Mouse (Mus musculus) bone marrow macrophage, adult 2 months (primary cell): ENCODE results near the gene Flt3. TPM values are rescaled to one million over a fixed set of nuclear protein-coding genes. Genes with fewer than 3 reads are reported as not detected.

Experiments
- H3K27ac ChIP-seq: 2 replicates; pipeline ENCODE4 v1.5.1; 2012; ENCODE audit warnings: low read depth, low read length; ENCODE audit not compliant: insufficient read depth
- H3K4me1 ChIP-seq: 2 replicates; pipeline ENCODE4 v1.6.1; 2012; ENCODE audit warnings: low read length; ENCODE audit not compliant: control insufficient read depth, insufficient read depth
- H3K4me3 ChIP-seq: 2 replicates; pipeline ENCODE4 v1.5.1; 2012; ENCODE audit warnings: mild to moderate bottlenecking, low read length, moderate library complexity; ENCODE audit not compliant: insufficient read depth
- CTCF ChIP-seq: IDR thresholded peaks from 2 replicates; pipeline ENCODE4 v1.5.1; 2012; ENCODE audit warnings: low read depth, mild to moderate bottlenecking, low read length, moderate library complexity
- POLR2A ChIP-seq: IDR thresholded peaks from 2 replicates; pipeline ENCODE4 v1.6.1; 2012; ENCODE audit warnings: mild to moderate bottlenecking, low read depth, low read length, borderline replicate concordance
- polyA plus RNA-seq: library from polyadenylated mRNA; stranded (reverse); fragments of >200 nt; gene quantifications from 2 replicates; pipeline ENCODE4 v1.2.4, GENCODE M21; 2012; ENCODE audit not compliant: missing spikeins, insufficient read depth, insufficient read length

Gene Flt3
- not detected in 2 replicates for polyA plus RNA-seq

DNA sequence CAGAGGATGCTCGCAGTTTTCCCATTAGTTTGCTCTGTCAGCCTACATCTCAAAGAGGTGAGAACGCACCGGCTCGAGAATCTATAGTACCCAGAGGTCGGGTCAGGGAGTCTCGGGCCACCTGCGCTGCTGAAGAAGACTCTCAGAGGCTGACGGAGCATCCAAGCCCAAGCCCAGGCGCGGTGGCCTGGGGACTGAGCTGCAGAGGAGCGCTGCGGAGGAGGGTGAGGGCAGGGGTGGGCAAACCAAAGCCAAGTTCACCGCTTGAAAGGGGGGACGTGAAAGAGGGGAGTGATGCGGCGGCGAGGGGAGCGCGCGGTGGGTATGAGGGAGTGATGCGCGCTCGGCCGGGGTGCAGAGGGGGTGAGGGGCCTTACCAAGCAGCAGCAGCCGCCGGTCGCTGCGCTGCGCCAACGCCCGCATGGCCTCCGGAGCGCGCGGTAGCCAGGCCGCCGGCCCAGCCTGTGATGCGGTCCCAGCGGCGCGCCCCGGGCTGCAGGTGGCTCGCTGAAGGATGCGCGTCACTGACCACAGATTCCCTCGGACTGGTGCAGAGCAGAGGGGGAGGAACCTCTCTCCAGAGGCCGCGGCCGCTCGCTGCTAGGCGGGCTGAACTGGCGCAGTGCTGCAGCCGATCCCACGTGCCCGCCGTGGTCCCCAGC is at the start of gene Flt3:
Flt3 (minus strand) TSS at position 647 of the 662 bp plus-strand sequence.
- Histone ChIP-seq H3K4me3 (peak within 1 kb of the TSS; percentile 35), H3K4me1 (0 out of 2 replicates have a peak, but pooled peaks cover 2% of the 10 kb centered on the region), H3K27ac (no peak within 1 kb of the TSS)
- TF ChIP-seq POLR2A (no peak), CTCF (no peak)

DNA sequence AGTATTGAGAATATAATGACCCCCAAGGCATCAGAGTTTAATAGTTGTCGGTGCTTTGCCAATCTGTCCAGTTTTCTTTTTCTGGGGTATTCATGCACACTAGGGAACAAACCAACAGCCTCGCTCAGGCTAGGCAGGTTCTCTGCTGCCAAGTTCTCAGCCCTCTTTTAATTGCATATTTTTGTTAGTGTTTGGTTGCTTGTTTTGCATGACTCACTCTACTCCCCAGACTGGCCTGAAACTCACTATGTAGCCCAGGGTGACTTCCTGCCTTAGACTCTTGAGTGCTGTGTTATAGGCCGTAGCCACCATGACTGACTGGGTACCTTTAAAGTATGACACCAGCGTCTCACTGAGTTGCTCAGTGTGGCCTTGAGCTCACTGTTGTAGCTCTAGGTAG is 48.6 kb upstream of the Flt3 start:
- Histone ChIP-seq H3K4me1 (peaks cover 17% of the 10 kb centered on the region), H3K27ac (no peak overlapping the region), H3K4me3 (no peak overlapping the region)
- TF ChIP-seq CTCF (no peak), POLR2A (no peak)

DNA sequence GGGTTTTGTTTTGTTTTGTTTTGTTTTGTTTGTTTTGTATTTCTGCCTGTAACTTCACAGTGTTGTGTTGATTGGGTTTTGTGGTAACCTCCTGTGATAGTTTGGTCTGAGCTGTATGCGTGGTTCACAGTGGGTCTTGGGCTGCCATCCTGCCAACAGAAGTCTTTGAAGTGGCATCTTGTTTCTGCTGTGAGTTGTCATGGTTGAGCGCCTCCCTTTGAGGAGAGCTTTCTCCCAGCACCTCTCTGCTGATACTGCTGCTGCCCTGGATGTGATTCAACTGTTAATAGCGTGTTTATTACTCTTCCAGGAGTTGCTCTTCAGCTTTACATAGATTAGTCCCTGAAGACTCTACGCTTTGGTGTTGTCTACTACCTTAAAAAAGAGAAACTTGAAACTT is 48.2 kb upstream of the Flt3 start:
- no peak for TF ChIP-seq POLR2A
- TF ChIP-seq CTCF = no peak
- Histone ChIP-seq H3K4me3 (no peak overlapping the region), H3K4me1 (peaks cover 17% of the 10 kb centered on the region), H3K27ac (no peak overlapping the region)

DNA sequence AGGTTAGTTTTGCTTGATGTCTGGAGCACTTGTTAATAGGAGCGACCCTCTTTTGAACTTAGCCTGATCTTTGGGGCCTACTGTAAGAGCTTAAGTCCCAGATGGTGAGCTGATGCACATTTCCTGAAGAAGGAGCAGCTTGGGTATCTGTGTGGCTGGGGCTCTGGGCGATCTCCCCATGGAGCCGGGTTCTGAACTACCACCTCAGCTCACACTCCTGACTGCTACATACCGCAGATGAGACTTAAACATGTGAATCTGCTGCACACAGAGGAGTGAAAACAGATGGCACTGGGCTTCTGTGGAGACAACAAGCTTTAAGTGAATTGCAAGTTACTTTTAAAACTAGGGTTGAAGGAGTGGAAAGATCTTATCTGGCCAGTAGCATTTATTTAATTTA is 45.0 kb upstream of the Flt3 start:
- peaks cover 20% of the 10 kb centered on the region for H3K4me1 ChIP-seq
- no peak overlapping the region for H3K4me3 ChIP-seq
- TF ChIP-seq POLR2A = no peak
- TF ChIP-seq CTCF = no peak
- no peak overlapping the region for H3K27ac ChIP-seq

DNA sequence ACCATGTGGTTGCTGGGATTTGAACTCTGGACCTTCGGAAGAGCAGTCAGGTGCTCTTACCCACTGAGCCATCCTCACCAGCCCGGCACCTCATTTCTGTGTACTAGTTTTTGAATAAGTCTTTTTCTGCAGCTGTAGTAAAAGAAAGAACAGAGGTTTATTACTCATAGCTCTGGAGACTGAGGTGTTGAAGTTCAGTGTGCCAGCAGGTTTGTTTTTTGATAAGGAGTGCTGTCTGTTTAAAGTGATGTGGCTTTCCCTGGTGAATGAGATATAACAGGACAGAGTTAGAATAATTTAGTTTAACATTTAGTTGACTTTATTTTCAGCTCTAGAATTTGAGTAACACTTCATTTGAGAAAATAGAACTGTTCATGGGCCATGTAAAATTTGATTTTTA is 44.5 kb upstream of the Flt3 start:
- TF ChIP-seq POLR2A = no peak
- no peak for TF ChIP-seq CTCF
- peaks cover 20% of the 10 kb centered on the region for H3K4me1 ChIP-seq
- H3K27ac ChIP-seq = no peak overlapping the region
- H3K4me3 ChIP-seq = no peak overlapping the region

DNA sequence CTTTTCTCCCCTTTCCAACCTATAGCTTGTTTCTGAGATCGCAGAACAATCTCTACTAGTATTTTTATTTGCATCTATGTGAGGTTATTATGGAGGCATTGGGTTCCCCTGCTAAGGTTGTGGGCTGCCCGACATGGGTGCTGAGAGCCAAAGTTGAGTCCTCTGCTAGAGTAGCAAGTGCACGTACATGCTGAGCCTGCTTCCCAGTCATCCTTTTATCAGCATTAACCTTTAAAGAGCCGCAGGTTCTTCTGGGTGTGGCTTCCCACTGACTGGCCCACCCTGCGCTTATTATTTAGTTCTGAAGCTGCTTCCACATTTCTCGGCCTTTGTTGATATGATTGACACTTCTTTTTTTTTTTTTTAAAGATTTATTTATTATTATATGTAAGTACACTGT is 44.0 kb upstream of the Flt3 start:
- H3K27ac ChIP-seq = no peak overlapping the region
- H3K4me3 ChIP-seq = no peak overlapping the region
- H3K4me1 ChIP-seq = peaks cover 21% of the 10 kb centered on the region
- TF ChIP-seq CTCF = no peak
- no peak for TF ChIP-seq POLR2A

DNA sequence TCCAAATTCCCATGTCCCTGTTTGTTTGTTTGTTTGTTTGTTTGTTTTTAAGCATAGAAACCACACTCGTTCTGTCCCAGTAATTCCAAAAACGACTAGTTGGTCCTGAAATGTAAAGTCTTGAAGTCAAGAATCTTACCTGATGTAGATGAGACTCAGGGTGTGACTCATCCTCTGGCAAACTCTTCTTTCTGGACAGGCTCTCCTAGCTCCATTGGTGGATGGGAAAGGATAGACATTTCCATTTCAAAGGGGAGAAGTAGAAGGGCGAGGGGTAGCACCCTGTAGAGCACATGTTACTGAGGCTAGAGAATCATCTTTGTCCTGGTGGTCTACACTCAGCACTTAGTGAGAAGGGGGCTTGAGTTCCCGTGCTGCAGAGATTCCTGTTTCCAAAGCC is 42.5 kb upstream of the Flt3 start:
- Histone ChIP-seq H3K27ac (no peak overlapping the region), H3K4me3 (no peak overlapping the region), H3K4me1 (peaks cover 12% of the 10 kb centered on the region)
- no peak for TF ChIP-seq CTCF
- TF ChIP-seq POLR2A = no peak

DNA sequence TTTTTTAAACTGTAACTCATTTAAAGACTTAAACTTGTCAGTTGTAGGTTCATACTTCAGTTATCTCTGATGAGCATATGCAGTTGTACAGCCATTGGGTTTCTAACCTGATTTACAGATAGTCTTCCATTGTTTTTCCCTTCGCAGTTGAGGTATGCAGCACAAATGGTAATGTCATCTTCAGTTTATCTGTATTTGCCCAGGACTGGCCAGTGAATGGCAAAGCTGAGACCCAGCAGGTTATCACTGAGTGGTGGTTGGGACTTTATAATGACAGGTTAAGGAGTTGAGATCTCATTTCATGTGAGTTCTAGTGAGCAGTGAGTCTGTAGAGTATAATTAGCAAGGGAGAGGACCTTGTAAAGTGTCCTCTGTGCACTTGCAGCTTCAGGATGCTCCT is 41.7 kb upstream of the Flt3 start:
- H3K27ac ChIP-seq = no peak overlapping the region
- H3K4me3 ChIP-seq = no peak overlapping the region
- H3K4me1 ChIP-seq = peaks cover 12% of the 10 kb centered on the region
- TF ChIP-seq POLR2A (no peak), CTCF (no peak)

DNA sequence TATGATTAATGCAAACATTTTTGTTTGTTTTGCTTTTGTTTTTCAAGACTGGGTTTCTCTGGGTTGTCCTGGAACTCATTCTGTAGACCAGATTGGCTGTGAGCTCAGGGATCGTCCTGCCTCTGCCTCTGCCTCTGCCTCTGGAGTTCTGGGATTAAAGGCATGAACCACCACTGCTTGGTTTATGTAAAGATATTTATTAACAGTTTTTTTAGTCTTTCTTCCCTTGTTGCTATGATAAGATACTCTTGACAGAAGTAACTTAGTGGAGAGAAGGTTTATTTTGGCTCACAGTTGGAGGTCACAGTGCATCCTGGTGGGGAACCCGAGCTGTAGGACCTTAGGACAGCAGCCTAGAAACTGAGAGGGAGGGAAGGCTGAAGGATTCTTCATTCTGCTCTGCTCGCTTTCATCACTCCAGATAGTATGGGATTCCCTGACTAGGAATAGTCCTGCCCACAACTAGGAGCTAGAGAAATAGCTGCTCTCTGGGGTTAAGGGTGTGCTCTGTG is 40.8 kb upstream of the Flt3 start:
- no peak overlapping the region for H3K27ac ChIP-seq
- TF ChIP-seq CTCF = no peak
- no peak for TF ChIP-seq POLR2A
- peaks cover 20% of the 10 kb centered on the region for H3K4me1 ChIP-seq
- no peak overlapping the region for H3K4me3 ChIP-seq

DNA sequence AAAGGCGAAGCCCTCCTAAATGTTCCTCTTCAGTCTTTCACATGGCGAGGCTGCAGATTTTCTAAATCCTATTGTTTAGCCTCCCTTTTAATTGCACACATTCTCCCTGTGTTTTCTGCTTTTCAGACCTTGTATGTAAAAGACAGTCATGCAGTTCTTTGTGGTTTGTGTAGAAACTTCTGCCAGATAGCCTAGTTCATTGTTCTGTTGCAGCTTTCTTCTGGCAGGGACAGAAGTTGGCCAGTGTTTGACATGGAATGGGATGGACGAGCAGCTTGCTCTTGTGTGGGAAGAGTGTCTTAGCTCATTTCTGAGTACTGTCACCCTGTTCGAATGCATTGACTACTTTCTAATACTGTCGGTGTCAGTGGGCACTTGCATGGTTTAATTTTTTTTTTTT is 36.2 kb upstream of the Flt3 start:
- H3K4me1 ChIP-seq = peaks cover 47% of the 10 kb centered on the region
- no peak for TF ChIP-seq POLR2A
- TF ChIP-seq CTCF = no peak
- no peak overlapping the region for H3K27ac ChIP-seq
- H3K4me3 ChIP-seq = no peak overlapping the region
